Comparison of ENCODE assay signal across 17 mouse cellular contexts in genomic region chr6:42276151-42276550, GRCm38 (mm10). TPM values are rescaled to one million over a fixed set of nuclear protein-coding genes. Genes with fewer than 3 reads are reported as not detected.
"Had no signal": no experiment of that assay in that cellular context is flagged by ENCODE, and none has a peak within 500 bp of the region (broad histone marks: within the 10 kb centered on the region; RNA-seq: fewer than 3 reads in every experiment).

No protein-coding gene starts in this region.

- H3K27me3 ChIP-seq: liver, embryonic 15.5 days; megakaryocyte, embryonic 14.5 days; midbrain, embryonic 12.5 days had no signal

- H3K4me3 ChIP-seq: left cerebral cortex, adult 2 months; limb, embryonic 10.5 days; liver, embryonic 15.5 days; megakaryocyte, embryonic 14.5 days; midbrain, embryonic 12.5 days had no signal

- H3K27ac ChIP-seq: left cerebral cortex, adult 2 months; limb, embryonic 10.5 days; liver, embryonic 15.5 days; macrophage; midbrain, embryonic 12.5 days had no signal

- H3K9ac ChIP-seq: liver, embryonic 15.5 days; midbrain, embryonic 12.5 days had no signal

- H3K9me3 ChIP-seq: limb, embryonic 10.5 days; liver, embryonic 15.5 days; megakaryocyte, embryonic 14.5 days; midbrain, embryonic 12.5 days had no signal

- H3K4me1 ChIP-seq: limb, embryonic 10.5 days; liver, embryonic 15.5 days; midbrain, embryonic 12.5 days had no signal

- DNase-seq: kidney, adult 11 months; lung, adult 2 months; lung, postnatal 10 days; right cerebral cortex, adult 18-20 months; right cerebral cortex, postnatal 25 days; thymus, postnatal 4 days had no signal

- H3K4me2 ChIP-seq: liver, embryonic 11.5 days; liver, embryonic 15.5 days; midbrain, embryonic 12.5 days had no signal

RNA-seq across cellular contexts. Expression of gene Tmem139, which starts 14.4 kb away (rescaled TPM):
- total RNA-seq: layer of hippocampus, adult 8-10 months; layer of hippocampus, postnatal 14 days; left cerebral cortex, adult 2 months; left cerebral cortex, postnatal 14 days; midbrain, postnatal 0 days had no signal
- polyA plus RNA-seq: macrophage had no signal

RNA-seq across cellular contexts. Expression of gene Fam131b, which starts 48.3 kb away (rescaled TPM):
- polyA plus RNA-seq: liver, embryonic 15.5 days; macrophage had no signal
